Mouse (Mus musculus): ENCODE results near the gene Cuta. TPM values are rescaled to one million over a fixed set of nuclear protein-coding genes. Genes with fewer than 3 reads are reported as not detected.
"Not testable (repeated sequence)": the region's sequence is repeated elsewhere in the genome, so short reads cannot be mapped to it uniquely, and the experiment has no call there.

The Cuta gene
- polyA plus RNA-seq, 1 experiment from 2014 or later: 199 TPM

DNA sequence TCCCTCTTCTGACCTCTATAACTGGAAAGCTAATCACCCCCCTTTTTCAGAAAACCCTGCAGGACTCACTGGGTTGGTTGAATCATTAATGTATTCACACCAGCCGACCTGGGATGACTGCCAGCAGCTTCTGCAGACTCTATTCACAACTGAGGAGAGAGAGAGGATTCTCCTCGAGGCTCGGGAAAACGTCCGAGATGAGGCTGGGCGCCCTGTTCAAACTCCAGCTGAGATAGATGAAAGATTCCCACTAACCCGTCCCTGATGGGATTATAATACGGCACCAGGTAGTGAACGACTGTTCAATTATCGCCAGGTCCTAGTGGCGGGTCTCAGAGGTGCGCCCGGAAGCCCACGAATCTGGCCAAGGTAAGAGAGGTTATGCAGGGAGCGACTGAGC, 31.9 kb downstream of the Cuta start:
- not testable (repeated sequence) for H3K9me3 ChIP-seq (ENCODE audit: control insufficient read depth, low read length); ATAC-seq (ENCODE audit: low read depth); H3K9ac ChIP-seq (ENCODE audit: low read length); H3K36me3 ChIP-seq (ENCODE audit: control insufficient read depth, insufficient read depth, low read length); H3K4me2 ChIP-seq (ENCODE audit: low read depth, low read length); H3K27ac ChIP-seq (ENCODE audit: low read length); H3K4me3 ChIP-seq (ENCODE audit: low read length); H3K27me3 ChIP-seq (ENCODE audit: control insufficient read depth, insufficient read depth, low read depth, low read length); H3K4me1 ChIP-seq (replicated peaks; ENCODE audit: control insufficient read depth, insufficient read depth, low read length)
- WGBS: 83% methylated on average over 14 of the region's 15 CpGs

DNA sequence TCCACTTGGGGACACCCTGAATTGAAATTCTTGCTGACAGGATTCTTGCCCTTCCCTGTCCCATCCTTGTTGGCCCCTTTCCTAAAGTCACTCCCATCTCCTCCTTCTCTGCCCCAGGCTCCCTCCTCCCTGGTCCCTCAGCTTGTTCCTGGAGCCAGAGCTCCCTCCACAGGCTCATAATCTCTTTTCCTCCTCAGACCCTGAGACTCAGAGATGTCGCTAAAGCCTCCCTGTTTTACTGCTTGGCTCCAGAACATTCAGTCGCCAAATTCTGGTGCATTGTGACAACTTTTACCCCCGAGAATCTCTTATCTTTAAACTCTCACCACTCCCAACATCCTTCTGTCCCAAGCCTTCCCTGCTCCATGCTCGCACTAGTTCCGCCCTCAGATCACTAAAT, 35.0 kb downstream of the Cuta start:
- Histone ChIP-seq H3K36me3 (ENCODE audit: control insufficient read depth, insufficient read depth, low read length) (no peaks in the 10 kb centered on the region), H3K27me3 (ENCODE audit: control insufficient read depth, insufficient read depth, low read depth, low read length) (no peaks in the 10 kb centered on the region), H3K4me3 (ENCODE audit: low read length) (no peak overlapping the region), H3K27ac (ENCODE audit: low read length) (no peak overlapping the region), H3K4me2 (ENCODE audit: low read depth, low read length) (no peak overlapping the region), H3K4me1 (replicated peaks; ENCODE audit: control insufficient read depth, insufficient read depth, low read length) (no peaks in the 10 kb centered on the region), H3K9me3 (ENCODE audit: control insufficient read depth, low read length) (no peaks in the 10 kb centered on the region; the same call in 1 of the 2 replicates), H3K9ac (ENCODE audit: low read length) (no peak overlapping the region)
- WGBS: 53% methylated on average over 5 of the region's 5 CpGs
- no peak for ATAC-seq (ENCODE audit: low read depth)

DNA sequence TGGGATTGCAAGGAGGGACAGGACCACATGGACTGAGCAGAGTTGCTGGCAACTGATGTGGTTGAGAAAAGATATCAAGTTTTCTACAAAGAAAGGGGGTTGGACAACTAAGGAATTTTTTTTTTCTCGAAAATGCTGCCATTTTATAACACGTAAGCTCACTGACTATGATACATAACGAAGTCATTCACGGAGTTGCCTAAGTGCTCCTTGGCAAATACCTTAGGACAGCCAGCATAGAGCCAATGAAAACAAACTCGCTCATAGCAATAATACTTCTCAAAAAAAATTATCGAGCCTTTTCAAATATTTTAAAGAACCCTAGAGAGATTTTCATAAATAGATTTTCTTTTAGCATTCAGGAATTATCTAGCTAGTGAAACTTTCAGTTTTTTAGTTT, 38.5 kb downstream of the Cuta start:
- 74% methylated on average over 6 of the region's 6 CpGs for WGBS
- H3K27ac ChIP-seq (ENCODE audit: low read length): no peak overlapping the region
- no peaks in the 10 kb centered on the region for H3K9me3 ChIP-seq (ENCODE audit: control insufficient read depth, low read length)
- H3K27me3 ChIP-seq (ENCODE audit: control insufficient read depth, insufficient read depth, low read depth, low read length): no peaks in the 10 kb centered on the region
- no peaks in the 10 kb centered on the region for H3K36me3 ChIP-seq (ENCODE audit: control insufficient read depth, insufficient read depth, low read length)
- no peaks in the 10 kb centered on the region for H3K4me1 ChIP-seq (replicated peaks; ENCODE audit: control insufficient read depth, insufficient read depth, low read length)
- no peak overlapping the region for H3K4me3 ChIP-seq (ENCODE audit: low read length)
- H3K9ac ChIP-seq (ENCODE audit: low read length): no peak overlapping the region
- no peak overlapping the region for H3K4me2 ChIP-seq (ENCODE audit: low read depth, low read length)
- ATAC-seq (ENCODE audit: low read depth): no peak

GRCm38 (mm10) chr17:26895578-26895977, 43.8 kb downstream of the Cuta start:
- no peak overlapping the region for H3K4me2 ChIP-seq (ENCODE audit: low read depth, low read length)
- no peak for ATAC-seq (ENCODE audit: low read depth)
- no peaks in the 10 kb centered on the region for H3K9me3 ChIP-seq (ENCODE audit: control insufficient read depth, low read length)
- peaks cover 10% of the 10 kb centered on the region for H3K4me1 ChIP-seq (replicated peaks; ENCODE audit: control insufficient read depth, insufficient read depth, low read length)
- H3K27ac ChIP-seq (ENCODE audit: low read length): no peak overlapping the region
- 15% methylated on average over 10 of the region's 10 CpGs for WGBS
- no peak overlapping the region for H3K9ac ChIP-seq (ENCODE audit: low read length)
- H3K4me3 ChIP-seq (ENCODE audit: low read length): no peak overlapping the region
- H3K36me3 ChIP-seq (ENCODE audit: control insufficient read depth, insufficient read depth, low read length): no peaks in the 10 kb centered on the region
- H3K27me3 ChIP-seq (ENCODE audit: control insufficient read depth, insufficient read depth, low read depth, low read length): no peaks in the 10 kb centered on the region

- H3K4me1 ChIP-seq (replicated peaks; ENCODE audit: control insufficient read depth, insufficient read depth, low read length): peaks cover 10% of the 10 kb centered on the region
- H3K27me3 ChIP-seq (ENCODE audit: control insufficient read depth, insufficient read depth, low read depth, low read length): no peaks in the 10 kb centered on the region
- no peak overlapping the region for H3K27ac ChIP-seq (ENCODE audit: low read length)
- H3K4me3 ChIP-seq (ENCODE audit: low read length): no peak overlapping the region
- H3K9me3 ChIP-seq (ENCODE audit: control insufficient read depth, low read length): no peaks in the 10 kb centered on the region
- ATAC-seq (ENCODE audit: low read depth): 0 out of 2 replicates have a peak, but pooled peaks have one; percentile 15
- H3K4me2 ChIP-seq (ENCODE audit: low read depth, low read length): no peak overlapping the region
- WGBS: 70% methylated on average over 6 of the region's 6 CpGs
- H3K36me3 ChIP-seq (ENCODE audit: control insufficient read depth, insufficient read depth, low read length): no peaks in the 10 kb centered on the region
- no peak overlapping the region for H3K9ac ChIP-seq (ENCODE audit: low read length)
Measured at GRCm38 (mm10) chr17:26894342-26894741, 45.0 kb downstream of the Cuta start.

DNA sequence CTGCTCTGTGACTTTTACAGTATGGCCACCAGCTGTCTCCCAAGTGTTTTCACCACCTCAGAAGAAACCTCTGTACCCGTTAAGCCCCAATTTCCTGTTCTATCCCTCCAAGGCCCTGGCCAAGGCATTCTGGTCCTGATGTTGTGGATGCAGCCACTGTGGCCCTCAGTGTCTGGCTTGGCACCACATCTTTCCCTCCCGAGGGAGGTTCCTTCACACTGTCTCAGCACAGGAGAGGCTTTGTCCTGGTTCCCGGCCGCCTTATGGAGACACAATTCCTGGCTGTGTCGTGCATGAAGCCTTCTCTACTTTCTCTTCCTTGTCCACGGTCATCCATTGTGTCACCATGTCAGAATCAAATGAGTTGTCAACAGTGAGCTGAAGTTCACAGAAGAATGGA, 45.9 kb downstream of the Cuta start:
- Histone ChIP-seq H3K27me3 (ENCODE audit: control insufficient read depth, insufficient read depth, low read depth, low read length) (no peaks in the 10 kb centered on the region), H3K4me2 (ENCODE audit: low read depth, low read length) (no peak overlapping the region), H3K9me3 (ENCODE audit: control insufficient read depth, low read length) (no peaks in the 10 kb centered on the region), H3K9ac (ENCODE audit: low read length) (no peak overlapping the region), H3K4me1 (replicated peaks; ENCODE audit: control insufficient read depth, insufficient read depth, low read length) (peaks cover 10% of the 10 kb centered on the region), H3K4me3 (ENCODE audit: low read length) (no peak overlapping the region), H3K27ac (ENCODE audit: low read length) (no peak overlapping the region), H3K36me3 (ENCODE audit: control insufficient read depth, insufficient read depth, low read length) (no peaks in the 10 kb centered on the region)
- WGBS: 54% methylated on average over 6 of the region's 6 CpGs
- no peak for ATAC-seq (ENCODE audit: low read depth)

DNA sequence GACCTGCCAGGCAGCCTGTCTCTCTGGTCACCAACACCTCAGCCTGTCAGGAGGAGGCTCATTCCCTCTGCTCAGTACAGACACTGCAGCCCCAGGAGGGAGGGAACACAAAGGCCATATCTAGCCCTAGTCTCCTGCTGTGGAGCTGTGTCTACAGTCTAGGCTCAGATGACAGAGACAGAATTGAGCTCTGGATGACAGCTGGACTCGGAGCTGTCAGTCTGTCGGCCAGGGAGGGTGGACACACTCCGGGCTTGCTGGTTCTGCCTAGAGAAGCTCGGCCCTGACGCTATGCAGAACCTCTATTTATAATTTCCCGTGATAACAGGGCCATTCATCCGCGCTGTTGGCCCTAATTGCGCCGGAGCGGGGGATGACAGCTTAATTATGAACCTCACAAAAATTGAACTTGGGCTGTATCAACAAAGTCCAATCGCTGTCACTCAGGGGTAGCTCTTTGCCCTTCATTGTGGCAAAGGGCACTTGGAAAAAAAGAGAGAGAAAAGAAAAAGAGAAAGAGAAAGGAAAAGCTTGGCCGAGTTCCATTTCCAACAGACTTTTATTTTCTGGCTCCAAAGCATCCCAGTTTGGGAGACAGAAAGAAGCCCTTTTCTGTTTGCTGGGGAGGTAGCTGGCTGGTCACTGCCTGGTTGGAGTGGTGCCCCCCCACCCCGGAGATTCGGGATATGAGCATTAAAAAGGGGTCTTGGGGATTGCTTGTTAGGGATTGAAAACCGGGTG, 46.6 kb downstream of the Cuta start:
- peak overlapping the region; percentile 31 for H3K4me3 ChIP-seq (ENCODE audit: low read length)
- peak overlapping the region; percentile 40 for H3K4me2 ChIP-seq (ENCODE audit: low read depth, low read length)
- peaks cover 10% of the 10 kb centered on the region for H3K4me1 ChIP-seq (replicated peaks; ENCODE audit: control insufficient read depth, insufficient read depth, low read length)
- H3K9ac ChIP-seq (ENCODE audit: low read length): peak overlapping the region; percentile 21
- 31% methylated on average over 16 of the region's 16 CpGs for WGBS
- no peaks in the 10 kb centered on the region for H3K9me3 ChIP-seq (ENCODE audit: control insufficient read depth, low read length)
- no peaks in the 10 kb centered on the region for H3K36me3 ChIP-seq (ENCODE audit: control insufficient read depth, insufficient read depth, low read length)
- peak overlapping the region; percentile 35; the same call in 1 of the 2 replicates for H3K27ac ChIP-seq (ENCODE audit: low read length)
- H3K27me3 ChIP-seq (ENCODE audit: control insufficient read depth, insufficient read depth, low read depth, low read length): no peaks in the 10 kb centered on the region
- peak; percentile 62 for ATAC-seq (ENCODE audit: low read depth)

- Histone ChIP-seq H3K9me3 (ENCODE audit: control insufficient read depth, low read length) (no peaks in the 10 kb centered on the region), H3K9ac (ENCODE audit: low read length) (no peak overlapping the region), H3K27me3 (ENCODE audit: control insufficient read depth, insufficient read depth, low read depth, low read length) (no peaks in the 10 kb centered on the region), H3K27ac (ENCODE audit: low read length) (no peak overlapping the region), H3K4me2 (ENCODE audit: low read depth, low read length) (no peak overlapping the region), H3K4me3 (ENCODE audit: low read length) (no peak overlapping the region), H3K36me3 (ENCODE audit: control insufficient read depth, insufficient read depth, low read length) (no peaks in the 10 kb centered on the region), H3K4me1 (replicated peaks; ENCODE audit: control insufficient read depth, insufficient read depth, low read length) (peaks cover 18% of the 10 kb centered on the region)
- ATAC-seq (ENCODE audit: low read depth): no peak
- 15% methylated on average over 3 of the region's 3 CpGs for WGBS
Measured at GRCm38 (mm10) chr17:26887926-26888325, 51.4 kb downstream of the Cuta start.

- no peaks in the 10 kb centered on the region for H3K9me3 ChIP-seq (ENCODE audit: control insufficient read depth, low read length)
- H3K4me2 ChIP-seq (ENCODE audit: low read depth, low read length): peak overlapping the region; percentile 80
- no peak overlapping the region for H3K27ac ChIP-seq (ENCODE audit: low read length)
- peak; percentile 87 for ATAC-seq (ENCODE audit: low read depth)
- H3K9ac ChIP-seq (ENCODE audit: low read length): peak overlapping the region; percentile 46
- H3K27me3 ChIP-seq (ENCODE audit: control insufficient read depth, insufficient read depth, low read depth, low read length): no peaks in the 10 kb centered on the region
- peak overlapping the region; percentile 45 for H3K4me3 ChIP-seq (ENCODE audit: low read length)
- no peaks in the 10 kb centered on the region for H3K36me3 ChIP-seq (ENCODE audit: control insufficient read depth, insufficient read depth, low read length)
- H3K4me1 ChIP-seq (replicated peaks; ENCODE audit: control insufficient read depth, insufficient read depth, low read length): peaks cover 15% of the 10 kb centered on the region
- WGBS: 8% methylated on average over 30 of the region's 30 CpGs
Measured at GRCm38 (mm10) chr17:26886047-26886749, 53.2 kb downstream of the Cuta start.
